Mouse (Mus musculus) WW6 (cell line): ENCODE measurements at regions not wholly inside any gene's neighbourhood (a gene's known extent, or its start where the extent isn't known, plus 50 kb on each side); places are given as distances from the start of the nearest gene placed in this dataset.
"Not testable (repeated sequence)": the region's sequence is repeated elsewhere in the genome, so short reads cannot be mapped to it uniquely, and the experiment has no call there.

Experiments
- DNase-seq: peaks from one replicate; pipeline ENCODE4 v3.0.0-alpha.2; 2013; ENCODE audit warnings: low read depth, low spot score

DNA sequence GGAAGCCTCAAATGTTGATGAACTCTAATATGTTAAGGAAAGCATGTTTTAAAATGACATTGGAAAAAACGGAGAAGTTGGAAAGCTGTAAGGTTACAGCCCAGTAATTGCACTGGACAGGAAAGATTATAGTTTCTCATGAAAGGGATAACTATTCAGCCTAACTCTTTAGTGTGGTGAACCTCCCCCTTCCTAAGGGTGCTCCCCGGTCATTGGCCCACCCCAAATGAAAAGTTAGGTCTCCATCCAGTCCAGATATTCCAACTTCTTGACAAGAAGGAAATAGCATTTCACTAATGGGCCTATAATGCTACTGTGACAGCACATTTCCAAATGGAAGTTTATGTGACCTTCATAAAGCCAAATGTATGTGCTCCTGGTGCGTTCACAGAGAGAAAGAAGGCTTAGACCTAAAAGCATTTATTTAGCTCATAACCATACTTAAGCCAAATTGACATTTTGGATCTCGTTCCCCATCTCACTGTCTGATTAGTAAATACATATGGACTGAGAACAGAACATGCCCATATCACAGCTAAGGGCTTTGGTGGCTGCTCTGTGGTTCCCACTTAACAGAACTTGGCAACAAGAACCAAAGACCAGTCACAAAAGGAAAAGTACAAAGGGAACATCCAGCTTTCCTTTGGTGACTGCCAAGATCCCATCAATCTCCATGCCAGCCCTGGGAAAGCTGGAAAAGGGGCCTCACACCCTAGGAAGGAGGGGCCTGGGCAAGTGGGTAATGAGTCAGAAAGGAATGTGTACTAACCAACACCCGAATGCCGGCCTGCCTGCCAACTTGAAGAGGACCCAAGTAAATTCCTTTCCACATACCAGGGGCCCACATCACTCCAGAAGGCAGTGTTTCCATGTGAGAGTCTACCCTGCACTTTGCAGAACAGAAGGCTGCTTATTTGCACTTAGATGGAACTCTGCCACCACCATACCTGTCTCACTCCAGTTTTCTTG lies 155.1 kb upstream of the Chst7 start:
- DNase-seq: no peak

DNA sequence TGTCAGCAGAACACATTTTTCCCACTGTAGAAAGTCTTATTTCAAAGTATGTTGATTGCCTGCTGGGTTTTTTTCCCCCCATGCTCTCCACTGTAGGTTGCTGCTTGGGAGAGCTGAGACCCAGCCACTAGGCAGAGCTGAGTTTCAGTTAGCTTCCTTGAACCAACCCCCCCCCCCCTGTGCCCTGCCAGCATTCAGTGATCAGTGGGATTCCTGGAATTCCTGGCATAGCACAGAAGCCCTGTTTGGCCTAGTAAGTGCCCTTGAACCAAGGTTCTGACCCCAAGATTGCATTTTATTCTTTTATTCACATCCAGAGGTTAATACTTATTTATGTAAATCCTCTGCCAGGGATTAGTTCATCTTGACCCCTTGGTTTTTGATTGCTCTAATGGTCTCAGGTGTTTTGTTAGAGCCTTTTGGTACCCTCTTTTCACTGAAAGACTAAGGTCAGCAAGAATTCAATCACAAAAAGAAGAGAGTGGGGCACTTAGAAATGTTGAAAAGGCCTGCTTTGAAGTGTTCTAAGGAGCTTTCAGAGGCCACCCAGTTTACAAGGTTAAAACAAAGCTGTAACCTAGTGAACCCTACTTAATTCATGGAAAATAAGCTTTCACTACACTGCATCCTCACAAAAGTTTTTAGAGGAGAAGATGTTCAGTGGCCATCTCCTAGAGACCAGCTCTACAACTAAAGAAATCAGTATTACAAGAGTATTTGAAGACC lies 152.6 kb upstream of the Chst7 start:
- DNase-seq: peak; percentile 22

DNA sequence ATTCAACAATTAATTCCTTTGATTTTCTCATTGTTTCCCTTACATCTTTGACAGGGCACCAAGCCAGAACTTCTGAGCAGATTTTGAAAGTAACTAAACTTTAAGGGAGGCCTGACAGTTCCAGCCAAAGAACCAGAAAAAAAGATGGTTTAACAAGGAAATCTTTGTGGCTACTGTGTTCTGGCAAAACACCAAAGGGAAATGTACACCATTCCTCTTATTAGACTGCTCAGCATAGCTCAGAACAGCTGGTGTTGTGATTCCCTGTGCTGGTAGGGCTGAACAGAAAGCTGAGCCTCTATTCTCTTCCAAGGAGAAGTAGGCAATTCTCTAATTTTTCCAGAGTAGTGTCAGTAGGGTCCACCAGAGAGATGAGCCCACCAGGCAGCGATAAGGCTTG lies 142.4 kb upstream of the Chst7 start:
- no peak for DNase-seq

DNA sequence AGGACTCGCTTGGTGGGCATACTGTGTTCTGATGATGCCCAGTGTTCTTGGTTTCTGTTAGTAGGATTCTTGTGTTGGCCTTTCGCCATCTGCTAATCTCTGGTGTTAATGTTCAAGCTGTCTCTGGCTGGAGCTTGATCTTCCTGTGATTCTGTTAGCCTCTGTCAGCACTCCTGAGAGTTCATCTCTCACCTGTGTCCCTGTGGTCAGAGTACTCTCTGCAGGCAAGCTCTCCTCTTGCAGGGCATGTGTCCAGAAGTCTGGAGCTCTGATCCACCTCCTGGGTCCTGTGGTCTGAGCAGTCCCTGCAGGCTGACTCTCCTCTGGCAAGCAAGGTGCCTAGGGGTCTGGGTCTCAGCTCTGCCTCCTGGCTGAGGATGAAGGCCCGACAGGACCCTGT lies 130.0 kb upstream of the Chst7 start:
- not testable (repeated sequence) for DNase-seq

GRCm38 (mm10) chrX:19929866-19930265 lies 129.5 kb upstream of the Chst7 start:
- no peak for DNase-seq

DNA sequence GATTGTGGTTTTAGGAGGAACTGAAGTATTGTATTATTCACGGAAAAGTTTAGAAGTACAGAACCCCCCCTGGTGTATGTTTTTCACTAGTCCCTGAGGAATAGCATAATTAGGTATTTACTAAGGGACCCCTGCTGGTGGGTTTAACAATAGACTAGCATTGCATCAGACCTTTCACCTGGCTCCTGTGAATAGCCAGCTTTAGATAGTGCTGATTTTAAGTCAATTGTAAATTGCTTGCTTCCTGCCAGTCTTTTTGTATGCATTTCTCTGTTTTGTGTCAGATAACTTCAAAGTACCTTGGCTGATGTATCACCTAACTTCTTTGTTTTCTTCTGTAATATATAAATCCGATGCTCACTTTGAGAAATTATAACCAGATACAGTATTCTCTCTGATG lies 116.1 kb upstream of the Chst7 start:
- no peak for DNase-seq
